11 mouse cellular contexts compared by ENCODE assay signal in the genomic region with DNA sequence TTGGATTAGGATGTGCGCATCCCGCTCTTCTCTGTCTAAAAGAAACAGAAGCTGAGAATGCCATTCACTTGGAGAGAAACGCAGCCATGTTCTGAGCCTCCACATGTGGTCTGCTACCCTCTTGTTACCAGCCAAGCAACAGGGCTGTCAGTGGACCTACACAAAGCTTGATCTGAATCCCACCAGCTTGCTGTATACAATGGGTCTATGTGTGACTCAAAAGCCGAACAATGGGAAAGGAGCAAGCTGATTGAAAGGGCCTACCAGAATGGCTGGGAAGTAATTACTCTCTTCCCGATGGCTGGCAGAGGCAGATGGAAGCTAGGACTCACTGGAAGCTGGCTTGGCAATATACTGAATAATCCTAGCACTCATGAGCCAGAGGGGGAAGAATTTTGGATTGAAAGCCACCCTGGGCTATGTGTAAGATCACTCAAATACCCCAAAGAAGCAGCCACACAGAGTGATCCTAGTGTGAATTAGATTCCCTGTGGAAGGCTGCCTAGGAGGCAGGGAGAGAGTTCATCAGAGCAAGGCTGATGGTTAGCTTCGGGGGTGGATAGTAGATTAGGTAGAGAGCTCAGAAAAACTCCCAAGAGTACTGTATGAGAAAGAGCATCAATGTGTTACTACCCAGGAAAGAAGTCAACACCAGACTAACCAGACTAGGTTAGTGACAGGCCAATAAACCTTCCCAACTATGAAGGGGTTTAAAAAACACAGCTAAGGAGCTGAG.
DNase-seq lines count a peak whose midpoint lies in the region; ATAC-seq and TF ChIP-seq lines count a peak whose summit lies in the region.
"Had no signal": no experiment of that assay in that cellular context is flagged by ENCODE, and none has a peak within 500 bp of the region (broad histone marks: within the 10 kb centered on the region; RNA-seq: fewer than 3 reads in every experiment).

No protein-coding gene starts in this region.

- peak; percentile 82 for ATAC-seq in neural tube, embryonic 11.5 days (ENCODE audit: insufficient read depth, low FRiP score, low TSS enrichment)
- peak; percentile 87 for ATAC-seq in forebrain, postnatal 0 days
- ATAC-seq in midbrain, embryonic 12.5 days (ENCODE audit: low FRiP score, low read depth), result peak; percentile 94
- ATAC-seq in stomach, embryonic 15.5 days (ENCODE audit: insufficient read depth, low FRiP score, low read depth), result no peak

- peak; percentile 58 for DNase-seq in neural tube, embryonic 11.5 days (ENCODE audit: low spot score)
- DNase-seq in neural tube, embryonic 10.5 days (ENCODE audit: extremely low spot score, low spot score), result no peak
- DNase-seq in forebrain, postnatal 0 days, result peak; percentile 65
- DNase-seq in thymus, postnatal 10 days (ENCODE audit: low spot score in 2 of 2), result no peak
- DNase-seq in testis, postnatal 14 days (ENCODE audit: low spot score), result no peak
- DNase-seq in lung, postnatal 25 days (ENCODE audit: low spot score), result no peak
- DNase-seq: kidney, adult 18-20 months; lung, adult 18-20 months had no signal

- 44% methylated on average over 6 of the region's 6 CpGs for WGBS in neural tube, embryonic 11.5 days
- 19% methylated on average over 6 of the region's 6 CpGs for WGBS in forebrain, postnatal 0 days
- WGBS in midbrain, embryonic 12.5 days, result 17% methylated on average over 6 of the region's 6 CpGs
- WGBS in stomach, embryonic 15.5 days, result 86% methylated on average over 6 of the region's 6 CpGs

- no peaks in the 10 kb centered on the region for H3K36me3 ChIP-seq in neural tube, embryonic 11.5 days (ENCODE audit: control insufficient read depth, insufficient read depth, low read length)
- no peaks in the 10 kb centered on the region; the same call in 1 of the 2 replicates for H3K36me3 ChIP-seq in forebrain, postnatal 0 days (ENCODE audit: insufficient read depth)
- H3K36me3 ChIP-seq in midbrain, embryonic 12.5 days, result no peaks in the 10 kb centered on the region
- H3K36me3 ChIP-seq in stomach, embryonic 15.5 days, result peaks cover 10% of the 10 kb centered on the region; the same call in 1 of the 2 replicates

- H3K9ac ChIP-seq in neural tube, embryonic 11.5 days (ENCODE audit: low read length), result no peak overlapping the region
- H3K9ac ChIP-seq in forebrain, postnatal 0 days, result no peak overlapping the region
- no peak overlapping the region for H3K9ac ChIP-seq in midbrain, embryonic 12.5 days (replicated peaks)
- H3K9ac ChIP-seq in stomach, embryonic 15.5 days, result no peak overlapping the region

- H3K4me3 ChIP-seq in neural tube, embryonic 11.5 days (ENCODE audit: low read depth, low read length), result no peak overlapping the region
- H3K4me3 ChIP-seq in forebrain, postnatal 0 days (ENCODE audit: low read depth, low read length), result no peak overlapping the region
- no peak overlapping the region for H3K4me3 ChIP-seq in midbrain, embryonic 12.5 days
- no peak overlapping the region for H3K4me3 ChIP-seq in stomach, embryonic 15.5 days (replicated peaks)

- no peak overlapping the region for H3K4me2 ChIP-seq in neural tube, embryonic 11.5 days (ENCODE audit: low read depth)
- H3K4me2 ChIP-seq in forebrain, postnatal 0 days (ENCODE audit: low read depth), result no peak overlapping the region
- no peak overlapping the region for H3K4me2 ChIP-seq in midbrain, embryonic 12.5 days (replicated peaks)
- no peak overlapping the region for H3K4me2 ChIP-seq in stomach, embryonic 15.5 days

- no peaks in the 10 kb centered on the region for H3K9me3 ChIP-seq in neural tube, embryonic 11.5 days (ENCODE audit: control insufficient read depth, low read length)
- H3K9me3 ChIP-seq in forebrain, postnatal 0 days (ENCODE audit: low read length), result no peaks in the 10 kb centered on the region
- H3K9me3 ChIP-seq in midbrain, embryonic 12.5 days, result no peaks in the 10 kb centered on the region
- no peaks in the 10 kb centered on the region for H3K9me3 ChIP-seq in stomach, embryonic 15.5 days
- H3K9me3 ChIP-seq: G1E had no signal

- H3K27me3 ChIP-seq in neural tube, embryonic 11.5 days (ENCODE audit: control insufficient read depth, insufficient read depth, low read length), result no peaks in the 10 kb centered on the region; the same call in none of the 2 replicates
- H3K27me3 ChIP-seq in forebrain, postnatal 0 days (ENCODE audit: insufficient read depth, low read length), result peaks cover 24% of the 10 kb centered on the region
- H3K27me3 ChIP-seq in midbrain, embryonic 12.5 days, result peaks cover 69% of the 10 kb centered on the region
- H3K27me3 ChIP-seq in stomach, embryonic 15.5 days (replicated peaks), result no peaks in the 10 kb centered on the region

- H3K4me1 ChIP-seq in neural tube, embryonic 11.5 days (ENCODE audit: control insufficient read depth, insufficient read depth, low read length), result 0 out of 2 replicates have a peak, but pooled peaks cover 5% of the 10 kb centered on the region
- H3K4me1 ChIP-seq in forebrain, postnatal 0 days (ENCODE audit: insufficient read depth), result no peaks in the 10 kb centered on the region
- peaks cover 22% of the 10 kb centered on the region for H3K4me1 ChIP-seq in midbrain, embryonic 12.5 days
- H3K4me1 ChIP-seq in stomach, embryonic 15.5 days, result no peaks in the 10 kb centered on the region

- TF ChIP-seq CTCF in forebrain, postnatal 0 days (IDR thresholded peaks at IDR 0.05; ENCODE audit: low read depth), result no peak

- H3K27ac ChIP-seq in neural tube, embryonic 11.5 days (ENCODE audit: low read depth, low read length), result no peak overlapping the region
- H3K27ac ChIP-seq in forebrain, postnatal 0 days (ENCODE audit: low read depth, low read length), result no peak overlapping the region
- no peak overlapping the region for H3K27ac ChIP-seq in midbrain, embryonic 12.5 days (replicated peaks)
- H3K27ac ChIP-seq in stomach, embryonic 15.5 days, result 0 out of 2 replicates have a peak overlapping the region, but pooled peaks have one; percentile 26

Comparison
In these comparisons a context has a peak if more than half of its experiments do, and no peak if none do; other contexts are left out.
1. DNase-seq: peak in neural tube, embryonic 11.5 days (single experiment) and forebrain, postnatal 0 days (single experiment); none in neural tube, embryonic 10.5 days (single experiment), thymus, postnatal 10 days (0 of 2), testis, postnatal 14 days (single experiment) and lung, postnatal 25 days (single experiment).